Mouse (Mus musculus) c-Kit-negative CD71-positive TER-119-positive erythroid progenitor cells, embryonic 14.5 days (primary cell): ENCODE data around the gene Ptprd.
"Not testable (repeated sequence)": the region's sequence is repeated elsewhere in the genome, so short reads cannot be mapped to it uniquely, and the experiment has no call there.

Experiments used
- DNase-seq: peaks from one replicate; pipeline ENCODE4 v3.0.0-alpha.2; 2013; ENCODE audit warnings: low read depth, low spot score

Ptprd gene

GRCm38 (mm10) chr4:77961711-77962110 is 250.1 kb downstream of the Ptprd start:
- no peak for DNase-seq

- no peak for DNase-seq
Observed at GRCm38 (mm10) chr4:77889489-77889888, 322.3 kb downstream of the Ptprd start.

DNA sequence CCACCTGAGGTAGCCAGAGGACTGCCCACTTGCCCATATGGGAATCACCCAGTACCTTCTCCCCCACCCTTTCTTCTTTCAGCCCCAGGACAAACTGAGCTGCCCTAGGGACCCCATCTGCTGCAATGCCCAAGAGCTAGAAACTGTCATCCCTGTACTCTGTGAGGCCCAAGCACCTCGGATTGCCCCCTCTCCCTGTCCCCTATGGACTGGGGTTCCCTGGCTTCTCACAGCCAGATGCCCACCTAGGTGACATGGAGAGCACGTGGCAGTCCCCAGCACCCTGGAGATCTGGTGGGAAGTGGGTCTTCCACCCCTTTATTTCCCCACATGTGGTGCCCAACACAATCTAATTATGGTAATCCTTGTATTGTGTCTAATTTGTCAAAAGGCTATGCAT is 331.5 kb downstream of the Ptprd start:
- no peak for DNase-seq

GRCm38 (mm10) chr4:77861269-77861668 is 350.5 kb downstream of the Ptprd start:
- no peak for DNase-seq

DNA sequence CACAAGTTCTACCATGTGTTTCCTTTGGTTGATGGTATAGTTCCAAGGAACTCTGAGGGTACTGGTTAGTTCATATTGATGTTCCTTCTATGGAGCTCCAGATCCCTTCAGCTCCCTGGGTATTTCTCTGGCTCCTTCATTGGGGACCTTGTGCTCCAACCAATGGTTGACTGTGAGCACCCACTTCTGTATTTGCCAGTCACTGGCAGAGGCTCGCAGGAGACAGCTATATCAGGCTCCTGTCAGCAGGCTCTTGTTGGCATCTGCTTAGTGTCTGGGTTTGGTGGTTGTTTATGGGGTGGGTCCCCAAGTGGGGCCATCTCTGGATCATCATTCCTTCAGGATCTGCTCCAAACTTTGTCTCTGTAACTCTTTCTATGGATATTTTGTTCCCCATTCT is 414.4 kb downstream of the Ptprd start:
- DNase-seq, result not testable (repeated sequence)

DNA sequence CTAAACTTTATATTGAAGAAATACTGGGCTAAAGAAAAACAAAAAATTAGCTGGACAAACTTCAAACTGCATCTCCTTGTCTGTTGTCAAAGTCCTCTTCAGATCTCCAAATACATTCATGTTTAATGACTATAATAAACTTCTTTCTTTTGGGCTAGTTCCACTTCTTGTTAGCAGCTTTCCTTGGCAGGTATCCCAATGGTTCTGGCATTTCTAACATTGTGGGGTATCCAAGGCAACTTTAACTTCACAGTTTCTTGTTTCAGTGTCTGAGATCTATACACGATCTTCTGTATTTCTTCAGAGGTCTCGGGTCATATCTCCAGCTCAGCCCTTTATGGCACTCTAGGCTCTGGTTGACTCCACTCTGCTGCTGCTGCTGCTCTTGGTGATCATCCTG is 434.5 kb downstream of the Ptprd start:
- DNase-seq, result no peak

DNA sequence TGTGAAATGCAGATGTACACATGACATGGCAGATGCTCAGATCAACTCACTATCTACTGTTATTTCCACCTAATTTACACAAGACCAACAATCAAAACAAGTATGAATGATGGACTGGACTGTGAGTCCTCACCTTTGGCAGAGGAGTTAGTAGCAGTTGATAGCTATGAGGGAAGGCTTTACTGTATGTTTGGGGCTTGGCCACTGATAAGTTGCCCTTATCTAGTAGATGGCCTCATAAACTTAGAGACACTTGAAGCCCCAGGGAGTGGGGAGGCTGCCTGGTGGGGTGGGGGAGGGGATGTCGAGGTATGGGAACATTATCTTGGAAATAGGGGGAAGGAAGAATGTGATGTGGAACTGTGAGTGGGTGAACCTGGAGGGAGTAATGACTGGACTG is 448.0 kb downstream of the Ptprd start:
- DNase-seq, result no peak

DNA sequence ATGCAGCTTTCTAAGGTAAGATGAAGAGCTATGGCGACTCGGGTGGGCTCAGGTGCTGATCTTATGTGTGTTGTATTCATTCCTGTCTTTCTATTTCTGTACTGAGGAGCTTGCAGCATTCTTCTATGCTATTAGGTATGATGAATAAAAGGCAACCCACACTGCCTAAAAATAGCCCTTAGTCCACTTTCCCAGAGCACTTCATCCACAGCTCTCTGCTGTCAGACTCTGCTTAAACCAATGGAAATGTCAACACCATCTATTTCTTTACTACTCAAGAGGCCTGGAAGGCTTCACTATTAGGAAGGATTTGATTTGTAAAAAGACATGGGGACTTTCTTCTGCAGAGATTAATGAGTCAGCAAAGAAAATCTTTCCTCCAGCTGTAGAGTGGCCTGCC is 468.4 kb downstream of the Ptprd start:
- DNase-seq, result no peak

DNA sequence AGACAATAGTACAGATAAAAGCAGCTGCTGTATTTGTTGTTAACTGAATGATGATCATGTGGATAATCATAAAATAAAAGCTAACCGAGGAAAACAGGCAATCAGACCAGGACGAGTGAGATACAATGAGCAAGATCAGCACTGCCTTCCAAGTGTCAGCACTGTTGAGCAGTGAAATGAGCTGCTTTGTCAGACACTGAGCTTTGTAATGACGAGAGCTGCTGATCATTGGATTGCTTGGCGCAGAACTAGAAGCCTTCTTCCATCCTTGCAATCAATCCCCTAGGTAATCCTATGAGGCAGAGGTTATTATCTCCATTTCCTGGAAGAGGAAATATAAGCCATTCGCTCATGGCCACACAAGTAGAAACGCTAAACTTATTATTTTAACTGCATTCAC is 489.9 kb downstream of the Ptprd start:
- DNase-seq, result no peak

GRCm38 (mm10) chr4:77717792-77718191 is 494.0 kb downstream of the Ptprd start:
- no peak for DNase-seq

DNA sequence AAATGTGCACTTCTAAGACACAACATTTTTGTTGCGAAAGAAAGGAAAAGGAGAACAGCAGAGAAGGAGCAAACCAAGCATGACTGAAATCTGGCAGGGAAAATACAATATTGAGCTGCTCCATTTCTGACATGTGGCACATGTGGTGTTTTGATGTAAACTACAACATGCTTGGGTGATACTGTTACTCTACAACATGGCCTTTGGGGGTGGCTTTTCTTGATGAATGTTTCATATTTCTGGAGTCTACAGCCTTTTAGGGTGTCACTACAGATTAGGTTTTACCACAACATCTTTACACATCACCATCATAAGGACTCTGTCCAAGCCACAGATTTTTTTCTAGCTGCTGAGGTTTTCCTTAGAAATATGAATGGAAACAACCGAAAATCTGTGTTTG is 501.5 kb downstream of the Ptprd start:
- no peak for DNase-seq

DNA sequence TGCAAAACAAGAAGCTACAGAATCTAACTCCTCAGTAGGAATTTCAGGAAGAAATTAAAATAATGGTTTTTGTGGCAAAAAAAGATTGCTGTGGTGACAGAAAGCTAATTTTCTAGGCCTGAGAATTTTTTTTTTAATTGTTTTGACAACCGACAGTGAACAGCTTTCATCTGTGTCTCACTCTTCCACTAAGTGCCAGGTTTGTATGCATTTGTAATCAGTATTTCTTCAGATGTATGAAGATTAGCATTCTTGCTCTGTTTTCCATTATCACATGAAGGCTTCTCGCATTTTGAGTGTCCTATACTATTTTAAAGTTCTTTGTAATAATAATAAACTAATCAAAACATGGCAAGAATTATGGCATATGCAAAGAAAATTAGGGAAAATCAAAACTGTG is 513.5 kb downstream of the Ptprd start:
- no peak for DNase-seq

- no peak for DNase-seq
Observed at GRCm38 (mm10) chr4:77675798-77676197, 536.0 kb downstream of the Ptprd start.

DNA sequence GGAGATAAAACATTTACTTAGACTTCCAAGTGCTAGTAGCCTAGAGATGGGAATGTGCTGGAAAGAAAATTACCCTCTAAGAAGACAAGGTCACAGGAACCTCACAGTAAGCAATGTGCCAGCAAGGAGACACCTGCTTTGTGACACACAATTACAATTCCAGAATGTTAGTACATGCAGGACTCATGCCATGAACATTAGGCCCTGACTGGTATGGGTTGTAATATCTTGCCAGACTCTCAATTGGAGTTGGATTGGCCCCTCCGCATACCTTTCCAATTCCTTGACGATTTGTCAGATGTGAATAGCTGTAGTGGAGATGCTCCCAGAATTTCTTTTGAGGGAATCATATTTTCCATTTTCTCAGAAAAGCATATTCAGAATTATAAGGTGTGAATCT is 547.0 kb downstream of the Ptprd start:
- no peak for DNase-seq

GRCm38 (mm10) chr4:77662309-77662708 is 549.5 kb downstream of the Ptprd start:
- no peak for DNase-seq

DNA sequence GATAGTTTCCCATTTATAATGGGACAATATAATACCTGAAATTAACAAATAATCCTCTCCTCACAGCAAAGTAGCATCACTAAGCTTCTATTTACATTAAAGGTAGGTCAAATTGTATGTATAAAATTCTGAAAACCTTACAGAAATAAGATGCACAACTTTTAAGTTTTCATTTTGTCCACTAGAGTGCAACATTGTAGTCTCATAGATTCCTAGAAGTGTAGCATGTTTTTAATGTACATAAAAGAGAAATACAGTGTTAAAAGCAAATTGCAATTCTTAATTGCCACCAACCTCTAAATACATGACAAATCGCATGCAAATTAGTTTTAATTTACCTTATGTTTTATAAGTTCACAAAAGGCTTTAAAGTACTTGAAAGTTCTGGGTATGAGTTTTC is 556.1 kb downstream of the Ptprd start:
- no peak for DNase-seq

DNA sequence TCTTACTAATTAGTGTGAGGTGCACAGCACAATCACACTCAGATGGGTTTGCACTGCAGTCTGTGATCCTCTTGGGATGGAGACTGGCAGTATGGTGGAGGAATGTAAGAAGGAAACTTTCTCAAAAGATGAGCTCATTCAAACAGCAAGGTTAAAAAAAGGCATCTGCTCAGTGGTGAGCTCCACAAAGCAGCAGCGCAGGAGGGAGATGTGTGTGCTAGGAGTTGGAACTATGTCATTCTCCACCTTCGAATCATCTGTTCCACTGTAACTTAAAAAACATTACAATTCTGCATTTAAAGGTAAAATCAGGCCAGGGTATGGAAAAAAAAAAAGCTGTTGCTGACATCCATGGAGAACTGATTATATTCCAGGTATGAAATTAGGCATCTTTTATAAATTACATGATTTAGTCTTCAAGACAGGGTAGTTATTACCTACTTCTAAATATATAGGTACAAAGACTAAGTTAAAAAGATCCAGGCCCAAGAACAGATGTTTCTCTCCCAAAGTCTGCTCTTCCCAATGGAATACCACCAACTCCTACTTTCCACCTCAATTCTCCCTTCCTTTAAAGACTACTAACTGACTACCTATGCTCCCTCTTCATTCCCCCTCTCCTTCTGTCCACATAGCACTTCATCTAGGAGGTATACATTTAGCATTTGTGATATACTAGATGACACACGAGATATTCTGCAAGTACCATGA is 562.0 kb downstream of the Ptprd start:
- DNase-seq, result no peak

DNA sequence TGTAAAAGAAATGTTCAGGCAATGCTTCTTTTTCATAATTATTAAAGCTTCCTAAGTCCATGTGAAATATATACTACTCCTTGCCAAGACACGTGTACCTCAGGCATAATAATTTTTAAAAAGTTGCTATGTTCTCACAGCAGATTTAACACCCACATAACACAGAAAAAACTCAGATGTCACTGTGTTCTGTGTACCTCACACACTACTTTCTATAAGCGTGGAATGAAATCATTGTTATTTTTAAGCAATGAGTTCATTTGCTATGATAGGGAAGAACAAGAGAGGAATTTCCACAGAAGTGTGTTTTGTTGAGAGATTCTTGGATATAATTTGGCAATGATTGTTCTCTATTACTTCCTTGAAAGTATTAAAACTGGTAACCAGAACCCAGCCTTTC is 562.9 kb downstream of the Ptprd start:
- no peak for DNase-seq

GRCm38 (mm10) chr4:77647451-77648137 is 564.2 kb downstream of the Ptprd start:
- DNase-seq, result no peak

GRCm38 (mm10) chr4:77644435-77644834 is 567.3 kb downstream of the Ptprd start:
- no peak for DNase-seq

- DNase-seq, result no peak
Observed at GRCm38 (mm10) chr4:77640022-77640421, 571.7 kb downstream of the Ptprd start.

- no peak for DNase-seq
Observed at GRCm38 (mm10) chr4:77613129-77613528, 598.6 kb downstream of the Ptprd start.

DNA sequence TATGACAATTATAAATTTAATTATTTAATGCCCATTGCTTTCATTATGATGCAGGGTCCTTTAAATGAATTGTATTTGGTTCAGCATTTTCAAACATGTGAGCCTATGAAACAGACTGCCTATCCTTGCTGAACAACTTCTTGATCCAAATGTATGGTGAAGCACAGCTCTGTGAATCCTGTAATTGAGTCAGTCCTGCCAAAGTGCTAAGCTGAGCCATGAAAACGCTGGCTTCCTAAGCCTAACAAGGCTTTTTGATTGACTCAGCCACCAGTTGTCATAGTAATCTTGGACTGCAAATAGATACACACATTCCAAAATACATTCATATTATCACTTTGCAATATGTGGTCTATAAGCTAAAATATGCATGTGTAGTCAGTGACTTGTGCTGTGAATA is 625.1 kb downstream of the Ptprd start:
- no peak for DNase-seq

DNA sequence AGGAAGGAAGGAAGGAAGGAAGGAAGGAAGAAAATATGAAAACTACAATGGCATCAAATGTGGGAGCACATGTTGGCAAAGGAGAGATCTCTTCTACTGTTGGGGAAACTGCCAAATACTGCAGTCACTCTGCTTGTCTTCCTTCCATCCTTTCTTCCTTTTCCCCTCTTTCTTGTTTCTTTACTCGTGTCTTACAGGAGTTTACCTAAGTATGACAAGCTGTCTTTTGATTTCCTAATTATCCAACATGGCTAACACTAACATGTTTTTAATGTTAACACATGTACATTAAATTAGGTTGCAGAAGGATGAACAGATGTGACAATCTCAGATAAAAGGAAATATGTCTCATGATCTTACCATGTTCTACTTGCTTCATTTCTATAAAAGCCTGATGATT is 625.5 kb downstream of the Ptprd start:
- no peak for DNase-seq
